Mouse (Mus musculus) kidney, embryonic 15.5 days (tissue): ENCODE results near the gene Ankrd9. TPM values are rescaled to one million over a fixed set of nuclear protein-coding genes. Genes with fewer than 3 reads are reported as not detected.

Experiments
- ATAC-seq: fragments of 200-750 bp; cut with Nextera tagmentation; replicated peaks from 2 replicates; pipeline ENCODE4 v1.8.0; 2017; ENCODE audit warnings: moderate TSS enrichment; ENCODE audit not compliant: low FRiP score
- H3K27ac ChIP-seq: fragments of 300-500 bp; sonication (generic); 2 replicates; pipeline ENCODE4 v1.5.1; 2015; ENCODE audit warnings: mild to moderate bottlenecking, inconsistent platforms
- H3K27me3 ChIP-seq: fragments of 300-500 bp; sonication (generic); 2 replicates; pipeline ENCODE4 v1.6.1; 2015; ENCODE audit warnings: inconsistent platforms
- H3K36me3 ChIP-seq: fragments of 300-500 bp; sonication (generic); 2 replicates; pipeline ENCODE4 v1.6.1; 2015; ENCODE audit warnings: inconsistent platforms
- H3K4me1 ChIP-seq: fragments of 300-500 bp; sonication (generic); 2 replicates; pipeline ENCODE4 v1.6.1; 2015; ENCODE audit warnings: inconsistent platforms
- H3K4me2 ChIP-seq: fragments of 300-500 bp; sonication (generic); 2 replicates; pipeline ENCODE4 v1.6.1; 2015; ENCODE audit warnings: moderate library complexity, mild to moderate bottlenecking, inconsistent platforms
- H3K4me3 ChIP-seq: fragments of 300-500 bp; sonication (generic); replicated peaks from 2 replicates; pipeline ENCODE4 v1.5.1; 2015; ENCODE audit warnings: mild to moderate bottlenecking, inconsistent platforms
- H3K9ac ChIP-seq: fragments of 300-500 bp; sonication (generic); 2 replicates; pipeline ENCODE4 v1.6.1; 2015; ENCODE audit warnings: mild to moderate bottlenecking, inconsistent platforms
- H3K9me3 ChIP-seq: fragments of 300-500 bp; sonication (generic); replicated peaks from 2 replicates; pipeline ENCODE4 v1.6.1; 2016; ENCODE audit warnings: inconsistent platforms
- WGBS: fragments of 180-500 bp; shearing (Covaris S2); methylation state at CpG from one replicate; pipeline ENCODE4 v1.1.7; 2015; ENCODE audit warnings: mixed read lengths; 5-methylcytosine and 5-hydroxymethylcytosine counted together
- polyA plus RNA-seq: library from polyadenylated mRNA; unstranded; fragments of >200 nt; fragmentation: Nextera tagmentation; extraction: Ambion mirVana; gene quantifications from 2 replicates; pipeline ENCODE4 v1.2.1, GENCODE M21; 2015

The Ankrd9 gene
- polyA plus RNA-seq, 1 experiment from 2014 or later = 14.0 TPM

GRCm38 (mm10) chr12:110952628-110953385 lies 26.0 kb downstream of the Ankrd9 start:
- no peak for ATAC-seq
- H3K9ac ChIP-seq = no peak overlapping the region
- peaks cover 32% of the 10 kb centered on the region for H3K36me3 ChIP-seq
- no peak overlapping the region for H3K4me3 ChIP-seq
- no peak overlapping the region for H3K27ac ChIP-seq
- WGBS = 88% methylated on average over 6 of the region's 6 CpGs
- H3K4me2 ChIP-seq = no peak overlapping the region
- no peaks in the 10 kb centered on the region for H3K9me3 ChIP-seq
- H3K4me1 ChIP-seq = no peaks in the 10 kb centered on the region
- no peaks in the 10 kb centered on the region for H3K27me3 ChIP-seq

- H3K9me3 ChIP-seq = no peaks in the 10 kb centered on the region
Measured at GRCm38 (mm10) chr12:110951236-110951635, 27.6 kb downstream of the Ankrd9 start.

DNA sequence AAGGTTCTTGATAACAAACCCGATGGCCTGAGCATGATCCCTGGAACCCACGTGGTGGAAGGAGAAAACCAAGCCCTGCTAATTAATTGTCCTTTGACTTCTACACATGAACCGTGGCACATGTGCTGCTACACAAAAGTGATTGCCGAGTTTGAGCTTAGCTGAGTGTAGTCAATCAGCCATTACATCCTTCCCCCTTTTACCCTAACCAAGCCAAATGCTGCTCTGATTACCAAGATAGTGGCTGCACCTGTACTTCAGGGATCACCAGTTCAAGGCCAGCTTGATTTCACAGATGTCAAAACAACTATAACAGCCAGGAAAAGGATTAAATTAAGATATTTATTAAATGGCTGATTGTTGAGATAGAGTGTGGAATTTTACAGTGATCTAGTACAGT lies 28.7 kb downstream of the Ankrd9 start:
- no peak overlapping the region for H3K27ac ChIP-seq
- H3K4me3 ChIP-seq = no peak overlapping the region
- H3K9ac ChIP-seq = no peak overlapping the region
- no peak for ATAC-seq
- H3K27me3 ChIP-seq = no peaks in the 10 kb centered on the region
- H3K4me1 ChIP-seq = no peaks in the 10 kb centered on the region
- H3K9me3 ChIP-seq = no peaks in the 10 kb centered on the region
- H3K4me2 ChIP-seq = no peak overlapping the region
- H3K36me3 ChIP-seq = peaks cover 34% of the 10 kb centered on the region
- 44% methylated on average over 4 of the region's 4 CpGs for WGBS

More at GRCm38 (mm10) chr12:110951236-110951635, 27.6 kb downstream of the Ankrd9 start:
- Histone ChIP-seq H3K27ac (no peak overlapping the region), H3K4me3 (no peak overlapping the region), H3K4me1 (no peaks in the 10 kb centered on the region), H3K27me3 (no peaks in the 10 kb centered on the region), H3K9ac (no peak overlapping the region), H3K36me3 (peaks cover 37% of the 10 kb centered on the region), H3K4me2 (no peak overlapping the region)
- ATAC-seq = no peak
- 86% methylated on average over 7 of the region's 7 CpGs for WGBS

GRCm38 (mm10) chr12:110949410-110949809 lies 29.4 kb downstream of the Ankrd9 start:
- 93% methylated on average over 1 of the region's 1 CpGs for WGBS
- no peaks in the 10 kb centered on the region for H3K4me1 ChIP-seq
- no peaks in the 10 kb centered on the region for H3K27me3 ChIP-seq
- H3K4me2 ChIP-seq = no peak overlapping the region
- no peak overlapping the region for H3K27ac ChIP-seq
- no peak overlapping the region for H3K9ac ChIP-seq
- no peaks in the 10 kb centered on the region for H3K9me3 ChIP-seq
- no peak overlapping the region for H3K4me3 ChIP-seq
- ATAC-seq = no peak
- H3K36me3 ChIP-seq = peaks cover 36% of the 10 kb centered on the region

DNA sequence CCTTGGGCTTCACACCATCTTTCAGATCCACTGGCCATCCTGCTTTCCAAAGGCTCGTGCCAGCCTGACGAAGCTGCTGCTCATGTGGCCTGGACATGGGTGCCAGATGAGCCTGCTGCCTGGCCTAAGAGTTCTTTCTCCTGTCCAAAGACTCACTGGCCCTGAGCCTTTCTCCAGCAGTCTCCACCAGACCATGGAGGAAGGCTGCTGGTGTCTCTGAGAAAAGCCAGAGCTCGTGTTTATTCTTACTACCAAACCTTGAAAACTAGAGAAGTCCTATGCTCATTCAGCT lies 30.0 kb downstream of the Ankrd9 start:
- Histone ChIP-seq H3K9me3 (no peaks in the 10 kb centered on the region), H3K9ac (no peak overlapping the region), H3K4me1 (no peaks in the 10 kb centered on the region), H3K27ac (no peak overlapping the region), H3K4me2 (no peak overlapping the region), H3K4me3 (no peak overlapping the region), H3K27me3 (no peaks in the 10 kb centered on the region), H3K36me3 (peaks cover 40% of the 10 kb centered on the region)
- WGBS = 89% methylated on average over 3 of the region's 3 CpGs
- no peak for ATAC-seq

- ATAC-seq = no peak
- Histone ChIP-seq H3K4me2 (no peak overlapping the region), H3K27ac (no peak overlapping the region), H3K4me1 (no peaks in the 10 kb centered on the region), H3K27me3 (no peaks in the 10 kb centered on the region), H3K9ac (no peak overlapping the region), H3K36me3 (peaks cover 44% of the 10 kb centered on the region), H3K9me3 (no peaks in the 10 kb centered on the region), H3K4me3 (no peak overlapping the region)
- 85% methylated on average over 6 of the region's 6 CpGs for WGBS
Measured at GRCm38 (mm10) chr12:110948082-110948909, 30.5 kb downstream of the Ankrd9 start.

DNA sequence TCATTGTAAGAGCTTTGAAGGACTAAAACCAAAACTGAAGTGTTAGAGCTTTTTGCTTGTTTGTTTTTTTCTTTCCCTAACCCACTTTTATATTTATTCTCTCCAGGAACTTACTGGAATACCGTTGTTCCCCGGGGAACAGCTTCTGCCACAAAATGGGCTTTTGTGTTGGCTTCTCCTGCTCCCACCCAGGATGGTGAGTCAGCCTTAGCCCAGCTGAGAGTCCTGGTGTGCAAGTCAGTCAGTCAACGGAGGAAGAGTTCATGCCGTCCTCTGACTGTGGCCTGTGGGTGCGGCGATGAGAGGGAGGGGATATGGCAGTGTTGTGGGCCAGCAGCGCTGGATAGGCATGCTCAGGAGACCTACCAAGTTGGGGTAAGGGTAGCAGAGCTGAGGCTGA lies 32.6 kb downstream of the Ankrd9 start:
- Histone ChIP-seq H3K9ac (no peak overlapping the region), H3K9me3 (no peaks in the 10 kb centered on the region), H3K4me3 (no peak overlapping the region), H3K36me3 (peaks cover 49% of the 10 kb centered on the region), H3K27ac (no peak overlapping the region), H3K4me2 (no peak overlapping the region), H3K27me3 (no peaks in the 10 kb centered on the region), H3K4me1 (no peaks in the 10 kb centered on the region)
- no peak for ATAC-seq
- WGBS = 74% methylated on average over 7 of the region's 7 CpGs

DNA sequence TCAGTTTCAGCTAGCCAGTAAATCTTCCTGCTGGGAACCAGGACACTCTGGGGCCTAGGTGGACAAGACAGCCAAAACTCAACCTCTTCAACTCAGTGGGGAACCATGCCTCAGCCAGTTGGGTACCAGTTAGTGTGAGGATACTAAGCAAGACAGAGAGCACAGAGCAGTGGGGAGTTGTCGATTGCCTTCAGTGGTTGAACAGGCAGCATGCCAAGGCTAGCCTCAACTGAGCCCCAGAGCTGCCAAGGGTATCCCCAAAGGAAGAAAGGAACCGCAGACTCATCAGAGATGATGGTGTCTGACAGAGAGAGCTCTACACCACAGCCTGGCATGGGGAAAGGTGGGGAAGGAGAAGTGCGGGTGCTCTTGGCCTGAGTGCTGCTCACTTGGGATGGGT lies 38.0 kb downstream of the Ankrd9 start:
- ATAC-seq = no peak
- Histone ChIP-seq H3K4me1 (no peaks in the 10 kb centered on the region), H3K4me2 (no peak overlapping the region), H3K9ac (no peak overlapping the region), H3K27ac (no peak overlapping the region), H3K9me3 (no peaks in the 10 kb centered on the region), H3K27me3 (no peaks in the 10 kb centered on the region), H3K36me3 (peaks cover 54% of the 10 kb centered on the region), H3K4me3 (no peak overlapping the region)
- 92% methylated on average over 3 of the region's 3 CpGs for WGBS

GRCm38 (mm10) chr12:110939385-110939784 lies 39.5 kb downstream of the Ankrd9 start:
- H3K4me2 ChIP-seq = no peak overlapping the region
- H3K27me3 ChIP-seq = no peaks in the 10 kb centered on the region
- no peak for ATAC-seq
- no peak overlapping the region for H3K27ac ChIP-seq
- no peak overlapping the region for H3K9ac ChIP-seq
- H3K9me3 ChIP-seq = no peaks in the 10 kb centered on the region
- 97% methylated on average over 5 of the region's 5 CpGs for WGBS
- H3K4me3 ChIP-seq = no peak overlapping the region
- no peaks in the 10 kb centered on the region for H3K4me1 ChIP-seq
- H3K36me3 ChIP-seq = peaks cover 52% of the 10 kb centered on the region

- Histone ChIP-seq H3K4me3 (no peak overlapping the region), H3K9me3 (no peaks in the 10 kb centered on the region), H3K27me3 (no peaks in the 10 kb centered on the region), H3K36me3 (peaks cover 58% of the 10 kb centered on the region), H3K4me2 (no peak overlapping the region), H3K27ac (no peak overlapping the region), H3K9ac (no peak overlapping the region), H3K4me1 (no peaks in the 10 kb centered on the region)
- 93% methylated on average over 5 of the region's 5 CpGs for WGBS
- ATAC-seq = no peak
Measured at GRCm38 (mm10) chr12:110937496-110937895, 41.3 kb downstream of the Ankrd9 start.

DNA sequence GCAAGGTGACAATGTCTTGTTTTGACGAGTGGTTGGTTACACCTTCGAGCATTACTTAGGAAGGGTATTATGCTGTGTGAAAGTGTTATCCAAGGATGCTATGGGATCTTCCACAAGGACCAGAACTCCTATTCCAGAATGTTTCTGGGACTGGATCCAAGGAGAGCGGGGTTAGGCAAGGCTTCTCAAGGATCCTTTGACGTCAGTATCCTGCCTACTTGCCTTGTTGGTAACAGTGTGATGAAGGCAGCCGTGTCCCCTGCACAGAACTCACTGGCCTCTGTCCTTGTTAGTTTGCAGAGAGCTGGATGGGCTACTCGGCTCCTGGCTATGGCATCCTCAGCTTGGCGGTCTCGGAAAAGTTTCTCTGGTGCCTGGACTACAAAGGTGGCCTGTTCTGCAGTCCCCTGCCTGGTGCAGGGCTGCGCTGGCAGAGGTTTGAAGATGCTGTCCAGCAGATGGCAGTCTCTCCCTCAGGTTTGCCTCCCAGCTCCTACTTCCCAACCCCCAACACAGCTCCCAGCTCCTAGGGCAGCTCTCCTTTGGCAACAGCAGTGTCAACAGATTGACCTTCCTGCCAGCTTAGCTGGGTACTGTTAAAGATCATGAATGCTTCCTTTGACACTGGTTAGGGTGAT lies 42.7 kb downstream of the Ankrd9 start:
- H3K4me3 ChIP-seq = no peak overlapping the region
- H3K4me2 ChIP-seq = no peak overlapping the region
- WGBS = 63% methylated on average over 9 of the region's 9 CpGs
- ATAC-seq = peak; percentile 69; the same call in 1 of the 2 replicates
- H3K9me3 ChIP-seq = no peaks in the 10 kb centered on the region
- no peaks in the 10 kb centered on the region for H3K27me3 ChIP-seq
- H3K36me3 ChIP-seq = peaks cover 64% of the 10 kb centered on the region
- no peaks in the 10 kb centered on the region for H3K4me1 ChIP-seq
- H3K27ac ChIP-seq = no peak overlapping the region
- H3K9ac ChIP-seq = no peak overlapping the region

- H3K27me3 ChIP-seq = no peaks in the 10 kb centered on the region
- H3K4me1 ChIP-seq = no peaks in the 10 kb centered on the region
- peaks cover 46% of the 10 kb centered on the region for H3K36me3 ChIP-seq
- H3K9me3 ChIP-seq = no peaks in the 10 kb centered on the region
- WGBS = 70% methylated on average over 5 of the region's 5 CpGs
- no peak for ATAC-seq
- H3K4me3 ChIP-seq = no peak overlapping the region
- H3K4me2 ChIP-seq = no peak overlapping the region
- H3K9ac ChIP-seq = no peak overlapping the region
- no peak overlapping the region for H3K27ac ChIP-seq
Measured at GRCm38 (mm10) chr12:110932820-110933219, 46.0 kb downstream of the Ankrd9 start.
